Mouse (Mus musculus) lung, embryonic 14.5 days (tissue): ENCODE data around the gene Agmat. TPM values are rescaled to one million over a fixed set of nuclear protein-coding genes. Genes with fewer than 3 reads are reported as not detected.

ENCODE experiments used
- ATAC-seq: fragments of 200-750 bp; cut with Nextera tagmentation; 2 replicates; pipeline ENCODE4 v1.8.0; 2017; ENCODE audit warnings: mild to moderate bottlenecking, moderate TSS enrichment, moderate library complexity; ENCODE audit not compliant: insufficient read depth
- DNase-seq: peaks from one replicate; pipeline ENCODE4 v3.0.0-alpha.2; 2015
- H3K27ac ChIP-seq: fragments of 300-500 bp; sonication (generic); 2 replicates; pipeline ENCODE4 v1.5.1; 2014; ENCODE audit warnings: low read depth, mild to moderate bottlenecking, moderate library complexity
- H3K27me3 ChIP-seq: fragments of 300-500 bp; sonication (generic); 2 replicates; pipeline ENCODE4 v1.6.1; 2014; ENCODE audit warnings: low read length, control low read depth; ENCODE audit not compliant: insufficient read depth
- H3K36me3 ChIP-seq: fragments of 300-500 bp; sonication (generic); 2 replicates; pipeline ENCODE4 v1.6.1; 2014; ENCODE audit warnings: control low read depth; ENCODE audit not compliant: insufficient read depth
- H3K4me1 ChIP-seq: fragments of 300-500 bp; sonication (generic); 2 replicates; pipeline ENCODE4 v1.6.1; 2014; ENCODE audit warnings: antibody characterized with exemption, control low read depth; ENCODE audit not compliant: insufficient read depth
- H3K4me2 ChIP-seq: fragments of 300-500 bp; sonication (generic); 2 replicates; pipeline ENCODE4 v1.6.1; 2014; ENCODE audit warnings: mild to moderate bottlenecking
- H3K4me3 ChIP-seq: fragments of 300-500 bp; sonication (generic); 2 replicates; pipeline ENCODE4 v1.5.1; 2014; ENCODE audit warnings: low read depth, low read length
- H3K9ac ChIP-seq: fragments of 300-500 bp; sonication (generic); 2 replicates; pipeline ENCODE4 v1.6.1; 2014
- H3K9me3 ChIP-seq: fragments of 300-500 bp; sonication (generic); 2 replicates; pipeline ENCODE4 v1.6.1; 2016; ENCODE audit warnings: low read depth, low read length, control low read depth
- CTCF ChIP-seq: IDR thresholded peaks from 2 replicates; pipeline ENCODE4 v1.5.1; 2016; ENCODE audit warnings: antibody characterized with exemption, low read depth
- WGBS: fragments of 180-500 bp; shearing (Covaris S2); extraction: QIAGEN DNeasy Blood & Tissue Kit; methylation state at CpG from one replicate; pipeline ENCODE4 v1.1.7; 2014; 5-methylcytosine and 5-hydroxymethylcytosine counted together
- polyA plus RNA-seq: library from polyadenylated mRNA; unstranded; fragments of >200 nt; fragmentation: Nextera tagmentation; extraction: Ambion mirVana; gene quantifications from 2 replicates; pipeline ENCODE4 v1.2.1, GENCODE M21; 2014

The Agmat gene
- polyA plus RNA-seq, 1 experiment from 2014 or later = not detected

GRCm38 (mm10) chr4:141787462-141787861 lies 41.0 kb downstream of the Agmat start:
- H3K9me3 ChIP-seq = no peaks in the 10 kb centered on the region
- TF ChIP-seq CTCF = no peak
- H3K4me2 ChIP-seq = no peak overlapping the region
- H3K36me3 ChIP-seq = peaks cover 28% of the 10 kb centered on the region
- H3K9ac ChIP-seq = no peak overlapping the region
- H3K27me3 ChIP-seq = no peaks in the 10 kb centered on the region
- ATAC-seq (no peak), DNase-seq (no peak)
- no peak overlapping the region; the same call in 1 of the 2 replicates for H3K27ac ChIP-seq
- WGBS = 72% methylated on average over 7 of the region's 7 CpGs
- no peaks in the 10 kb centered on the region for H3K4me1 ChIP-seq
- H3K4me3 ChIP-seq = no peak overlapping the region

GRCm38 (mm10) chr4:141789564-141790218 lies 43.2 kb downstream of the Agmat start:
- H3K4me1 ChIP-seq = no peaks in the 10 kb centered on the region
- peak overlapping the region; percentile 73 for H3K4me2 ChIP-seq
- no peaks in the 10 kb centered on the region for H3K27me3 ChIP-seq
- no peak for DNase-seq
- H3K4me3 ChIP-seq = peak overlapping the region; percentile 97
- peak overlapping the region; percentile 94 for H3K9ac ChIP-seq
- H3K36me3 ChIP-seq = peaks cover 7% of the 10 kb centered on the region
- H3K9me3 ChIP-seq = no peaks in the 10 kb centered on the region
- no peak for TF ChIP-seq CTCF
- no peak for ATAC-seq
- peak overlapping the region; percentile 80; the same call in 1 of the 2 replicates for H3K27ac ChIP-seq
- 35% methylated on average over 3 of the region's 3 CpGs for WGBS

GRCm38 (mm10) chr4:141790524-141790990 lies 44.1 kb downstream of the Agmat start, which contains the start of gene Dnajc16:
TSS of gene Dnajc16 (minus strand) at chr4:141790931.
- H3K4me3 ChIP-seq = peak within 1 kb of the TSS; percentile 97
- peak within 1 kb of the TSS; percentile 73 for H3K4me2 ChIP-seq
- H3K4me1 ChIP-seq = no peaks in the 10 kb centered on the region
- WGBS = under 1% methylated on average over 42 of the region's 42 CpGs
- peak within 1 kb of the TSS; percentile 94 for H3K9ac ChIP-seq
- DNase-seq (peak; percentile 99), ATAC-seq (peak; percentile 80)
- no peaks in the 10 kb centered on the region for H3K9me3 ChIP-seq
- TF ChIP-seq CTCF = peak; percentile 19; the same call in 1 of the 2 replicates
- no peaks in the 10 kb centered on the region for H3K27me3 ChIP-seq
- H3K36me3 ChIP-seq = no peaks in the 10 kb centered on the region; the same call in 1 of the 2 replicates
- H3K27ac ChIP-seq = peak within 1 kb of the TSS; percentile 80

GRCm38 (mm10) chr4:141791486-141791885 lies 45.0 kb downstream of the Agmat start:
- Histone ChIP-seq H3K36me3 (peaks cover 1% of the 10 kb centered on the region; the same call in 1 of the 2 replicates), H3K4me2 (no peak overlapping the region), H3K9me3 (no peaks in the 10 kb centered on the region), H3K4me1 (no peaks in the 10 kb centered on the region), H3K9ac (no peak overlapping the region), H3K27ac (no peak overlapping the region), H3K4me3 (no peak overlapping the region), H3K27me3 (no peaks in the 10 kb centered on the region)
- DNase-seq (no peak), ATAC-seq (no peak)
- TF ChIP-seq CTCF = no peak
- WGBS = 86% methylated on average over 7 of the region's 7 CpGs

GRCm38 (mm10) chr4:141791951-141792350 lies 45.5 kb downstream of the Agmat start:
- Histone ChIP-seq H3K27ac (no peak overlapping the region), H3K9ac (no peak overlapping the region), H3K4me2 (no peak overlapping the region), H3K9me3 (no peaks in the 10 kb centered on the region), H3K36me3 (peaks cover 6% of the 10 kb centered on the region; the same call in 1 of the 2 replicates), H3K4me3 (no peak overlapping the region), H3K27me3 (no peaks in the 10 kb centered on the region), H3K4me1 (no peaks in the 10 kb centered on the region)
- 77% methylated on average over 8 of the region's 8 CpGs for WGBS
- no peak for ATAC-seq
- no peak for TF ChIP-seq CTCF
- no peak for DNase-seq

- H3K36me3 ChIP-seq = peaks cover 14% of the 10 kb centered on the region
- no peaks in the 10 kb centered on the region for H3K9me3 ChIP-seq
- peak overlapping the region; percentile 89 for H3K27ac ChIP-seq
- WGBS = 11% methylated on average over 10 of the region's 10 CpGs
- H3K4me3 ChIP-seq = peak overlapping the region; percentile 55
- ATAC-seq (no peak), DNase-seq (no peak)
- no peak for TF ChIP-seq CTCF
- H3K27me3 ChIP-seq = no peaks in the 10 kb centered on the region
- H3K9ac ChIP-seq = peak overlapping the region; percentile 27; the same call in 1 of the 2 replicates
- H3K4me1 ChIP-seq = no peaks in the 10 kb centered on the region
- H3K4me2 ChIP-seq = peak overlapping the region; percentile 60
Observed at GRCm38 (mm10) chr4:141792554-141793281, 46.2 kb downstream of the Agmat start.
